Mouse (Mus musculus) limb, embryonic 14.5 days (tissue): Measurements from ENCODE around the gene Slc36a4. TPM values are rescaled to one million over a fixed set of nuclear protein-coding genes. Genes with fewer than 3 reads are reported as not detected.

ENCODE experiments used
- ATAC-seq: fragments of 200-750 bp; cut with Nextera tagmentation; 2 replicates; pipeline ENCODE4 v1.8.0; 2017; ENCODE audit warnings: low read depth, moderate number of reproducible peaks, moderate TSS enrichment; ENCODE audit not compliant: low FRiP score
- DNase-seq: peaks from one replicate; pipeline ENCODE4 v3.0.0-alpha.2; 2015; ENCODE audit warnings: low spot score
- H3K27ac ChIP-seq: fragments of 300-500 bp; sonication (generic); replicated peaks from 2 replicates; pipeline ENCODE4 v1.5.1; 2014; ENCODE audit warnings: low read depth, mild to moderate bottlenecking, low read length, moderate library complexity, mixed read lengths
- H3K27me3 ChIP-seq: fragments of 300-500 bp; sonication (generic); 2 replicates; pipeline ENCODE4 v1.6.1; 2014; ENCODE audit warnings: low read length, mixed read lengths; ENCODE audit not compliant: control insufficient read depth, insufficient read depth
- H3K36me3 ChIP-seq: fragments of 300-500 bp; sonication (generic); 2 replicates; pipeline ENCODE4 v1.6.1; 2014; ENCODE audit warnings: mild to moderate bottlenecking, low read length, moderate library complexity, mixed read lengths; ENCODE audit not compliant: control insufficient read depth, insufficient read depth
- H3K4me1 ChIP-seq: fragments of 300-500 bp; sonication (generic); 2 replicates; pipeline ENCODE4 v1.6.1; 2014; ENCODE audit warnings: antibody characterized with exemption, low read length, mixed read lengths; ENCODE audit not compliant: control insufficient read depth, insufficient read depth
- H3K4me2 ChIP-seq: fragments of 300-500 bp; sonication (generic); replicated peaks from 2 replicates; pipeline ENCODE4 v1.6.1; 2014; ENCODE audit warnings: low read depth, mild to moderate bottlenecking, low read length, moderate library complexity; ENCODE audit not compliant: severe bottlenecking
- H3K4me3 ChIP-seq: fragments of 300-500 bp; sonication (generic); replicated peaks from 2 replicates; pipeline ENCODE4 v1.5.1; 2014; ENCODE audit warnings: low read length
- H3K9ac ChIP-seq: fragments of 300-500 bp; sonication (generic); 2 replicates; pipeline ENCODE4 v1.6.1; 2014; ENCODE audit warnings: mild to moderate bottlenecking, low read depth, low read length, moderate library complexity; ENCODE audit not compliant: severe bottlenecking
- H3K9me3 ChIP-seq: fragments of 300-500 bp; sonication (generic); 2 replicates; pipeline ENCODE4 v1.6.1; 2016; ENCODE audit warnings: low read length; ENCODE audit not compliant: control insufficient read depth
- POLR2A ChIP-seq: fragments of 200-500 bp; IDR thresholded peaks from 2 replicates; pipeline ENCODE4 v1.8.0; 2012; ENCODE audit warnings: inconsistent platforms, mild to moderate bottlenecking, moderate library complexity, borderline replicate concordance; ENCODE audit not compliant: insufficient read depth, insufficient read length; ENCODE audit errors: extremely low read depth
- WGBS: fragments of 180-500 bp; shearing (Covaris S2); extraction: QIAGEN DNeasy Blood & Tissue Kit; methylation state at CpG from one replicate; pipeline ENCODE4 v1.1.7; 2014; 5-methylcytosine and 5-hydroxymethylcytosine counted together
- polyA plus RNA-seq, 2 experiments: library from polyadenylated mRNA; depleted of rRNA in 1 of 2; stranded (reverse) in 1 of 2; unstranded in 1 of 2; fragments of >200 nt; fragmentation: Nextera tagmentation in 1 of 2; extraction: Ambion mirVana in 1 of 2; gene quantifications; 2 replicates each; pipeline versions ENCODE4 v1.2.1 to v1.2.3; 2012 to 2014

Gene Slc36a4
- polyA plus RNA-seq, 2 experiments: 17.0 to 23.7 TPM

GRCm38 (mm10) chr9:15774911-15775310, 65.4 kb downstream of the Slc36a4 start:
- peaks cover 5% of the 10 kb centered on the region; the same call in 1 of the 2 replicates for H3K4me1 ChIP-seq
- no peak overlapping the region for H3K4me2 ChIP-seq
- no peaks in the 10 kb centered on the region for H3K27me3 ChIP-seq
- TF ChIP-seq POLR2A: no peak
- H3K9ac ChIP-seq: no peak overlapping the region
- ATAC-seq: no peak
- DNase-seq: no peak
- no peak overlapping the region for H3K27ac ChIP-seq
- H3K4me3 ChIP-seq: no peak overlapping the region
- H3K36me3 ChIP-seq: no peaks in the 10 kb centered on the region
- 58% methylated on average over 1 of the region's 1 CpGs for WGBS
- H3K9me3 ChIP-seq: no peaks in the 10 kb centered on the region

DNA sequence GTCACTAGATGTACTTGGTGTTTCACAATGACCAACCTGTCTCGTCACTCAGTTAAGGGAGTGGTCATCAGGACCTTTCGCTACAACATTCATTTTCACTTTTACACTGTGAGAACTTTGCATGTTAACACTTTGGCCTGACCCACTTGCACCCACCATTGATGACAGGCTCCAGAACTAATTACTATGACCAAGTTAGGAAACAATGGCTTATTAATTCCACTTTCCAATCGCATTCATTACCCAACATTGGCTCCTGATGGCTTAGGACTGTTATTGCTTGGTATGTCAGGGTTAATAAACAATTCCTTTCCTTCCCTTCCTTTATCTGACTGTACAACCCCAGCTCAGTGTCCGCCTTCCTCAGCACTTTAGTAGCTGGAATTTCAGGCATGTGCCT, 72.4 kb downstream of the Slc36a4 start:
- Histone ChIP-seq H3K4me1 (no peaks in the 10 kb centered on the region), H3K4me2 (no peak overlapping the region), H3K27ac (no peak overlapping the region), H3K36me3 (no peaks in the 10 kb centered on the region), H3K9me3 (no peaks in the 10 kb centered on the region), H3K9ac (no peak overlapping the region), H3K4me3 (no peak overlapping the region), H3K27me3 (no peaks in the 10 kb centered on the region)
- 72% methylated on average over 4 of the region's 4 CpGs for WGBS
- DNase-seq: no peak
- TF ChIP-seq POLR2A: no peak
- no peak for ATAC-seq

DNA sequence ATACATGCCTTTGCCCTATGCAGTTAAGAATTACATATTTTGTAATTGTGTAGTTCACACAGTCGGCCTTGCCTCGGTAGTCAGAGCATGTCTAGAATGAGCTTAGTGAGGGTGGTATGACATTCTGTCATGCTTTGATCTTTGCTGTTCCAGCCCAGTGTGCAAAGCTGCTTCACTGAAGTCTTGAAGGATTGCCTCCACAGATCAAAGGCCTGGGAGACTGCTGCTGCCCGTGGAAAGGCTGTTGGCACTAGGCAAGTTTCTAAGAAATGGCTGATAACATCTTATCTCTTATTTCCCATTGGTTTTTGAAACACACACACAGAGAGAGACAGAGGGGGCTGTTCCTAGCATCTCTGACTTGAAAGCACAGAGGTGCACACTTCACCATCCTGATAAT, 76.7 kb downstream of the Slc36a4 start:
- 48% methylated on average over 3 of the region's 3 CpGs for WGBS
- ATAC-seq: no peak
- H3K36me3 ChIP-seq: no peaks in the 10 kb centered on the region
- no peaks in the 10 kb centered on the region for H3K4me1 ChIP-seq
- no peaks in the 10 kb centered on the region for H3K27me3 ChIP-seq
- no peak overlapping the region for H3K9ac ChIP-seq
- no peaks in the 10 kb centered on the region for H3K9me3 ChIP-seq
- TF ChIP-seq POLR2A: no peak
- no peak overlapping the region for H3K4me3 ChIP-seq
- no peak overlapping the region for H3K27ac ChIP-seq
- no peak overlapping the region for H3K4me2 ChIP-seq
- no peak for DNase-seq

GRCm38 (mm10) chr9:15786610-15787009, 77.1 kb downstream of the Slc36a4 start:
- Histone ChIP-seq H3K4me3 (no peak overlapping the region), H3K4me2 (no peak overlapping the region), H3K36me3 (no peaks in the 10 kb centered on the region), H3K4me1 (no peaks in the 10 kb centered on the region), H3K27ac (no peak overlapping the region), H3K9me3 (no peaks in the 10 kb centered on the region), H3K27me3 (no peaks in the 10 kb centered on the region), H3K9ac (no peak overlapping the region)
- ATAC-seq: no peak
- TF ChIP-seq POLR2A: no peak
- DNase-seq: no peak
- 75% methylated on average over 2 of the region's 2 CpGs for whole genome bisulfite sequencing

- Histone ChIP-seq H3K4me1 (no peaks in the 10 kb centered on the region), H3K27me3 (no peaks in the 10 kb centered on the region), H3K36me3 (no peaks in the 10 kb centered on the region), H3K9ac (no peak overlapping the region), H3K9me3 (no peaks in the 10 kb centered on the region), H3K27ac (no peak overlapping the region), H3K4me3 (no peak overlapping the region), H3K4me2 (no peak overlapping the region)
- no peak for TF ChIP-seq POLR2A
- ATAC-seq (no peak), DNase-seq (no peak)
- WGBS: 88% methylated on average over 9 of the region's 9 CpGs
Observed at GRCm38 (mm10) chr9:15792076-15792475, 82.5 kb downstream of the Slc36a4 start.

Other genes starting within 250 kb of the Slc36a4 start
- gene Smco4, start 216.3 kb upstream of the Slc36a4 start, polyA plus RNA-seq (2012; rRNA removed): 24.5 and 26.2 TPM in 2 replicates
- gene Smco4, start 216.3 kb upstream of the Slc36a4 start, polyA plus RNA-seq (2014; fragmentation: Nextera tagmentation; extraction: Ambion mirVana): 5.6 and 6.9 TPM in 2 replicates
- gene Deup1, start 81.8 kb upstream of the Slc36a4 start, polyA plus RNA-seq (2012; rRNA removed): 0.10 and 0.13 TPM in 2 replicates
- 0.39 TPM in 1 of 2 replicates, not detected in the other for gene Deup1, start 81.8 kb upstream of the Slc36a4 start, polyA plus RNA-seq (2014; fragmentation: Nextera tagmentation; extraction: Ambion mirVana)
- gene Mtnr1b, start 164.8 kb downstream of the Slc36a4 start, polyA plus RNA-seq (2012; rRNA removed): not detected in 2 replicates
- not detected in 2 replicates for gene Mtnr1b, start 164.8 kb downstream of the Slc36a4 start, polyA plus RNA-seq (2014; fragmentation: Nextera tagmentation; extraction: Ambion mirVana)